Mouse (Mus musculus) MEL (cell line): ENCODE data around the gene Pip5kl1. TPM values are rescaled to one million over a fixed set of nuclear protein-coding genes. Genes with fewer than 3 reads are reported as not detected.

Experiments used
- DNase-seq: peaks from one replicate; pipeline ENCODE4 v3.0.0; 2011; ENCODE audit warnings: low read depth, low spot score
- H3K27ac ChIP-seq: 2 replicates; pipeline ENCODE4 v1.5.1; 2012; ENCODE audit warnings: low read depth, mild to moderate bottlenecking, control low read depth, low read length, moderate library complexity; ENCODE audit not compliant: control insufficient read depth
- H3K27me3 ChIP-seq, 2 experiments: fragments of 150-350 bp in 1 of 2; sonication (generic) in 1 of 2; 2 replicates each; pipeline ENCODE4 v1.6.1; 2012; ENCODE audit warnings: low read length in 2 of 2, mild to moderate bottlenecking in 2 of 2, improper control_type of control experiment in 1 of 2, moderate library complexity in 1 of 2; ENCODE audit not compliant: insufficient read depth in 2 of 2, control insufficient read depth in 1 of 2
- H3K36me3 ChIP-seq, 2 experiments: 2 replicates each; pipeline ENCODE4 v1.6.1; 2012 to 2014; ENCODE audit warnings: low read length in 2 of 2, improper control_type of control experiment in 1 of 2, inconsistent platforms in 1 of 2, mild to moderate bottlenecking in 1 of 2; ENCODE audit not compliant: insufficient read depth in 2 of 2, control insufficient read depth in 1 of 2
- H3K4me1 ChIP-seq, 2 experiments: fragments of 150-350 bp in 1 of 2; sonication (generic) in 1 of 2; 2 replicates each; pipeline ENCODE4 v1.6.1; 2012; ENCODE audit warnings: low read length in 2 of 2, improper control_type of control experiment in 1 of 2, mild to moderate bottlenecking in 1 of 2; ENCODE audit not compliant: insufficient read depth in 2 of 2, control insufficient read depth in 1 of 2
- H3K4me3 ChIP-seq, 2 experiments: fragments of 150-350 bp in 1 of 2; sonication (generic) in 1 of 2; 2 replicates each; pipeline ENCODE4 v1.5.1; 2012; ENCODE audit warnings: low read depth in 2 of 2, low read length in 2 of 2, mild to moderate bottlenecking in 2 of 2, moderate library complexity in 2 of 2, control low read depth in 1 of 2, improper control_type of control experiment in 1 of 2; ENCODE audit not compliant: control insufficient read depth in 1 of 2, insufficient read depth in 1 of 2
- H3K79me2 ChIP-seq: 2 replicates; pipeline ENCODE4 v1.6.1; 2012; ENCODE audit warnings: mild to moderate bottlenecking, low read length, moderate library complexity; ENCODE audit not compliant: control insufficient read depth, poor library complexity, insufficient read depth
- H3K9ac ChIP-seq: 2 replicates; pipeline ENCODE4 v1.6.1; 2012; ENCODE audit warnings: low read depth, mild to moderate bottlenecking, control low read depth, low read length, moderate library complexity; ENCODE audit not compliant: control insufficient read depth, poor library complexity, severe bottlenecking
- H3K9me3 ChIP-seq: fragments of 150-350 bp; sonication (generic); replicated peaks from 2 replicates; pipeline ENCODE4 v1.6.1; 2012; ENCODE audit warnings: mild to moderate bottlenecking, low read length, improper control_type of control experiment, moderate library complexity; ENCODE audit not compliant: insufficient read depth
- BHLHE40 ChIP-seq: IDR thresholded peaks from 2 replicates; pipeline ENCODE4 v1.6.1; 2012; ENCODE audit warnings: low read depth, mild to moderate bottlenecking, inconsistent platforms, low read length, improper control_type of control experiment, borderline replicate concordance
- CHD1 ChIP-seq: IDR thresholded peaks from 2 replicates; pipeline ENCODE4 v1.6.1; 2012; ENCODE audit warnings: low read depth, mild to moderate bottlenecking, inconsistent platforms, low read length, improper control_type of control experiment
- CHD2 ChIP-seq: IDR thresholded peaks from 2 replicates; pipeline ENCODE4 v1.6.1; 2011; ENCODE audit warnings: low read length, improper control_type of control experiment
- CTCF ChIP-seq, 3 experiments: IDR thresholded peaks in 2 of 3; conservative IDR thresholded peaks in 1 of 3; 2 replicates each; pipeline ENCODE4 v1.5.1; 2011 to 2012; ENCODE audit warnings: low read length in 3 of 3, low read depth in 2 of 3, mild to moderate bottlenecking in 2 of 3, improper control_type of control experiment in 1 of 3, inconsistent platforms in 1 of 3, mixed read lengths in 1 of 3, moderate library complexity in 1 of 3; ENCODE audit not compliant: control insufficient read depth in 1 of 3, insufficient read depth in 1 of 3, poor library complexity in 1 of 3, severe bottlenecking in 1 of 3
- ELF1 ChIP-seq: IDR thresholded peaks from 2 replicates; pipeline ENCODE4 v1.6.1; 2014; ENCODE audit warnings: low read depth, mild to moderate bottlenecking, inconsistent platforms, low read length, improper control_type of control experiment, moderate library complexity
- KAT2A ChIP-seq: conservative IDR thresholded peaks from 2 replicates; pipeline ENCODE4 v1.6.1; 2012; ENCODE audit warnings: low read depth, low read length, improper control_type of control experiment, inconsistent platforms
- MAFK ChIP-seq: IDR thresholded peaks from 2 replicates; pipeline ENCODE4 v1.6.1; 2011; ENCODE audit warnings: low read depth, mild to moderate bottlenecking, low read length, improper control_type of control experiment, borderline replicate concordance
- MAX ChIP-seq: IDR thresholded peaks from 2 replicates; pipeline ENCODE4 v1.6.1; 2011; ENCODE audit warnings: low read length, improper control_type of control experiment
- MAZ ChIP-seq: IDR thresholded peaks from 2 replicates; pipeline ENCODE4 v1.6.1; 2012; ENCODE audit warnings: low read depth, mild to moderate bottlenecking, inconsistent platforms, low read length, improper control_type of control experiment
- MYC ChIP-seq: IDR thresholded peaks from 2 replicates; pipeline ENCODE4 v1.6.1; 2011; ENCODE audit warnings: low read depth, mild to moderate bottlenecking, low read length, improper control_type of control experiment, moderate library complexity
- NELFE ChIP-seq: IDR thresholded peaks from 2 replicates; pipeline ENCODE4 v1.6.1; 2011; ENCODE audit warnings: low read depth, low read length, improper control_type of control experiment
- POLR2A ChIP-seq, 2 experiments: IDR thresholded peaks; 2 replicates each; pipeline ENCODE4 v1.6.1; 2011 to 2012; ENCODE audit warnings: low read length in 2 of 2, mild to moderate bottlenecking in 2 of 2, control low read depth in 1 of 2, improper control_type of control experiment in 1 of 2, low read depth in 1 of 2, moderate library complexity in 1 of 2; ENCODE audit not compliant: control insufficient read depth in 1 of 2, insufficient read depth in 1 of 2, poor library complexity in 1 of 2
- RAD21 ChIP-seq: IDR thresholded peaks from 2 replicates; pipeline ENCODE4 v1.6.1; 2011; ENCODE audit warnings: mild to moderate bottlenecking, low read depth, low read length, improper control_type of control experiment
- TAL1 ChIP-seq: IDR thresholded peaks from 2 replicates; pipeline ENCODE4 v1.6.1; 2012; ENCODE audit warnings: mild to moderate bottlenecking, inconsistent platforms, low read length, moderate library complexity, mixed read lengths
- USF1 ChIP-seq: IDR thresholded peaks from 2 replicates; pipeline ENCODE4 v1.6.1; 2014; ENCODE audit warnings: low read depth, mild to moderate bottlenecking, inconsistent platforms, low read length, improper control_type of control experiment, moderate library complexity
- USF2 ChIP-seq, 2 experiments: IDR thresholded peaks; 2 replicates each; pipeline ENCODE4 v1.6.1; 2011 to 2012; ENCODE audit warnings: improper control_type of control experiment in 2 of 2, low read length in 2 of 2, borderline replicate concordance in 1 of 2, inconsistent platforms in 1 of 2, low read depth in 1 of 2, mild to moderate bottlenecking in 1 of 2; ENCODE audit not compliant: insufficient read depth in 1 of 2
- ZNF384 ChIP-seq: IDR thresholded peaks from 2 replicates; pipeline ENCODE4 v1.6.1; 2012; ENCODE audit warnings: low read depth, mild to moderate bottlenecking, inconsistent platforms, low read length, improper control_type of control experiment
- polyA plus RNA-seq, 2 experiments: library from polyadenylated mRNA; stranded (reverse) in 1 of 2; unstranded in 1 of 2; fragments of >175 nt in 1 of 2; fragments of >200 nt in 1 of 2; gene quantifications; 2 replicates each; pipeline versions ENCODE4 v1.2.1 to v1.2.4; 2012; ENCODE audit warnings: low replicate concordance in 2 of 2, low read depth in 1 of 2; ENCODE audit not compliant: insufficient read length in 2 of 2, insufficient read depth in 1 of 2, missing spikeins in 1 of 2
- total RNA-seq: library from RNA; depleted of rRNA; stranded (reverse); fragments of 300-350 nt; gene quantifications from 2 replicates; pipeline ENCODE4 v1.2.3, GENCODE M21; 2012

Gene Pip5kl1
- total and polyA plus RNA-seq, 3 experiments, result 0.22 to 0.58 TPM; not detected in 1

- Histone ChIP-seq H3K4me1 (peaks cover 2 to 17% of the 10 kb centered on the region in 2 experiments; a peak in 3 of 4 replicates), H3K79me2 (no peaks in the 10 kb centered on the region), H3K4me3 (no peak within 1 kb of the TSS), H3K9me3 (no peaks in the 10 kb centered on the region), H3K9ac (peak within 1 kb of the TSS; percentile 29; the same call in 1 of the 2 replicates), H3K27ac (peak within 1 kb of the TSS; percentile 69), H3K27me3 (no peaks in the 10 kb centered on the region), H3K36me3 (peaks cover 0 to 11% of the 10 kb centered on the region in 2 experiments; a peak in 2 of 4 replicates)
- TF ChIP-seq MAFK (no peak), TAL1 (0 out of 2 replicates have a peak, but pooled peaks have one; percentile 16)
- DNase-seq, result no peak
Measured at GRCm38 (mm10) chr2:32621517-32621859, 46.9 kb downstream of the Pip5kl1 start, which contains the start of gene Ak1. TSS of gene Ak1 (plus strand) at chr2:32621758.

GRCm38 (mm10) chr2:32624111-32624748, 49.6 kb downstream of the Pip5kl1 start:
- no peaks in the 10 kb centered on the region for H3K27me3 ChIP-seq
- no peak overlapping the region for H3K27ac ChIP-seq
- peaks cover 0 to 11% of the 10 kb centered on the region in 2 experiments; a peak in 2 of 4 replicates for H3K36me3 ChIP-seq
- no peak overlapping the region for H3K4me3 ChIP-seq
- H3K9ac ChIP-seq, result no peak overlapping the region
- no peaks in the 10 kb centered on the region for H3K79me2 ChIP-seq
- no peak for DNase-seq
- no peak for TF ChIP-seq ZNF384
- TF ChIP-seq BHLHE40, result no peak
- TF ChIP-seq ELF1, result no peak
- TF ChIP-seq CTCF (IDR thresholded peaks at IDR 0.05 in 2 of 3, conservative IDR thresholded peaks at IDR 0.05 in 1 of 3; ENCODE audit: control insufficient read depth in 1 of 3, insufficient read depth in 1 of 3, low read depth in 2 of 3, low read length in 3 of 3, poor library complexity in 1 of 3, severe bottlenecking in 1 of 3), result no peak
- no peak for TF ChIP-seq TAL1
- no peak for TF ChIP-seq NELFE
- TF ChIP-seq CHD1, result no peak
- TF ChIP-seq USF2 (IDR thresholded peaks at IDR 0.05; ENCODE audit: borderline replicate concordance in 1 of 2, insufficient read depth in 1 of 2, low read depth in 1 of 2, low read length in 2 of 2), result no peak
- TF ChIP-seq USF1, result no peak
- TF ChIP-seq RAD21, result no peak
- no peak for TF ChIP-seq CHD2
- no peak for TF ChIP-seq POLR2A (IDR thresholded peaks at IDR 0.05; ENCODE audit: control insufficient read depth in 1 of 2, insufficient read depth in 1 of 2, low read depth in 1 of 2, low read length in 2 of 2, poor library complexity in 1 of 2)
- no peak for TF ChIP-seq MAFK
- no peak for TF ChIP-seq MAZ
- TF ChIP-seq MYC, result no peak
- TF ChIP-seq MAX, result no peak
- no peak for TF ChIP-seq KAT2A
- no peaks in the 10 kb centered on the region for H3K9me3 ChIP-seq
- H3K4me1 ChIP-seq, result peaks cover 2 to 17% of the 10 kb centered on the region in 2 experiments; a peak in 3 of 4 replicates
